Mouse (Mus musculus): ENCODE results near the gene Dph2.

- no peak for TF ChIP-seq CTCF (IDR thresholded peaks at IDR 0.05; ENCODE audit: low read depth)
- no peak for TF ChIP-seq EP300 (IDR thresholded peaks at IDR 0.05; ENCODE audit: low read depth)
These were observed 3.9 kb downstream of the Dph2 start for GRCm38 (mm10) chr4:117887920-117888319.
